Mouse (Mus musculus) macrophage (primary cell): Measurements from ENCODE around the gene St5. TPM values are rescaled to one million over a fixed set of nuclear protein-coding genes. Genes with fewer than 3 reads are reported as not detected.

ENCODE experiments used
- H3K27ac ChIP-seq: fragments of 350-480 bp; formaldehyde crosslinking; 2 replicates; pipeline ENCODE4 v1.9.0; 2021
- H3K36me3 ChIP-seq: fragments of 350-480 bp; formaldehyde crosslinking; 2 replicates; pipeline ENCODE4 v1.9.0; 2021; ENCODE audit errors: inconsistent target
- H3K4me3 ChIP-seq: fragments of 350-480 bp; formaldehyde crosslinking; 2 replicates; pipeline ENCODE4 v1.9.0; 2021; ENCODE audit errors: inconsistent target
- H3K79me2 ChIP-seq: fragments of 350-480 bp; formaldehyde crosslinking; 2 replicates; pipeline ENCODE4 v1.9.0; 2021; ENCODE audit errors: inconsistent target
- WGBS: methylation state at CpG from one replicate; pipeline ENCODE4 v1.1.7; 2026; ENCODE audit warnings: inconsistent platforms; ENCODE audit not compliant: missing documents; 5-methylcytosine and 5-hydroxymethylcytosine counted together
- polyA plus RNA-seq: library from polyadenylated mRNA; stranded (reverse); fragments of 250-400 nt; gene quantifications from 3 replicates; pipeline ENCODE4 v1.2.4, GENCODE M21; 2018; ENCODE audit warnings: inconsistent platforms

St5 gene
- polyA plus RNA-seq, 1 experiment from 2014 or later: 0.98 TPM

DNA sequence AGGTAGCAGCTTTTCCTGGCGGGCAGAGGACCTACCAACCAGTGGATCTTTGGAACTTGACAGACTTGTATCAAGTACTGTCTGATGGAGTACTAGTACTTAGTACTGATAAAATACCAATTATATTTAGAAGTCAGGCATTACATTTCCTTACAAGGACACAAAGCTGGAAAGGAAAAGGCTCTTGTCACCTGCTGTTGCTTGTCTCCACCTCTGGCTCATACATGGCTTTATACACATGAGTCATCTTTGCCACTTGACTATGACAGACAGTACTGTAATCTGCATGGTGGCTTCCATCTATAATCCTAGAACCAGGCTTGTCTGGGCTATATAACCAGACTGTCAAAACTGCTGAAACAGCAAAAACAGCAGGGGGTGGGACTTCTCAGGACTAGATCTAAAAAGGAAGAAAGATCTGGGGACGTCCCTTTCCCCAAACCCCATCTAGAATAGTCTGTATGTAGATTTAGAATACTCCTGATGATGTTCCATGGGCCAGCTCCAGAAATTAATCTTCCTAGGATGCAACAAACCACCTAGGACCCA, 10.1 kb upstream of the St5 start:
- Histone ChIP-seq H3K79me2 (no peaks in the 10 kb centered on the region), H3K36me3 (peaks cover 37% of the 10 kb centered on the region), H3K27ac (no peak overlapping the region), H3K4me3 (no peak overlapping the region)
- 91% methylated on average over 2 of the region's 2 CpGs for WGBS

DNA sequence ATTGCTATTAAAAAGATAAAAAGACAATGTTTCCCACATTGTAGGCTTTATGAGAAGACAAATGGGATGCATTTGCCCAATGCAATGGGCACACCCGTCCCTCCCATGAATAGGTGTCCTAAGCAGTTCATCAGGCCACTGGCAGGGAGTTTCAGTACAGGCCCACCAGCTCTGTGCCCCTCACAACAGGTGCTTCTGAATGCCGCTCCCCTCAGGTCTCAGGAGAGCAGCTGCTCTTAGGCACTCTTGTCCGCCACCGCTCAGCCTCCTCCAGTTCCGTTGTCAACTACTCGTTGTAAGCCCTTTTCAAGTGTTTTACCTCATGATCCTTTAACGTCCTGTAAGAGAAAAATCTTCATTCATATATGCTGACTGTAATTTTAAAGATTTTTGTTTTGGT, 8.8 kb upstream of the St5 start:
- H3K27ac ChIP-seq: no peak overlapping the region
- H3K36me3 ChIP-seq: peaks cover 37% of the 10 kb centered on the region
- no peak overlapping the region for H3K4me3 ChIP-seq
- H3K79me2 ChIP-seq: no peaks in the 10 kb centered on the region
- WGBS: 92% methylated on average over 7 of the region's 7 CpGs

DNA sequence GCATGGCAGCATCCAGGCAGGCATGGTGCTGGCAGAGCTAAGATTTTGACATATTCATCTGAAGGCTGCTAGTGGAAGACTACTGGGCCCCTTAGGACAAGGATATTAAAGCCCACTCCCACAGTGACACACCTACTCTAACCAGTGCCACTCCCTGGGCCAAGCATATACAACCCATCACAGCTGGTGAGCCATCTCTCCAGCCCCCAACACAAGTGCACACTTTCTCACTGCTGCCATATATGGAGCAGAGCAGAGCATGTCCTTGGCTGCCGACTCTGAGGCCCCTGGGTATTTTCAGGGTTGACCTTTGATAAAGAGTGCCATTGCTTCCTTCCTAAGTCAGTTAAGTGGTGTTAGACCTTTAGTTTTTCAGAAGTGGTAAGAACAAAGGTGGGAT, 6.7 kb upstream of the St5 start:
- H3K4me3 ChIP-seq: no peak overlapping the region
- 80% methylated on average over 1 of the region's 1 CpGs for WGBS
- H3K79me2 ChIP-seq: no peaks in the 10 kb centered on the region
- peaks cover 37% of the 10 kb centered on the region for H3K36me3 ChIP-seq
- no peak overlapping the region for H3K27ac ChIP-seq

DNA sequence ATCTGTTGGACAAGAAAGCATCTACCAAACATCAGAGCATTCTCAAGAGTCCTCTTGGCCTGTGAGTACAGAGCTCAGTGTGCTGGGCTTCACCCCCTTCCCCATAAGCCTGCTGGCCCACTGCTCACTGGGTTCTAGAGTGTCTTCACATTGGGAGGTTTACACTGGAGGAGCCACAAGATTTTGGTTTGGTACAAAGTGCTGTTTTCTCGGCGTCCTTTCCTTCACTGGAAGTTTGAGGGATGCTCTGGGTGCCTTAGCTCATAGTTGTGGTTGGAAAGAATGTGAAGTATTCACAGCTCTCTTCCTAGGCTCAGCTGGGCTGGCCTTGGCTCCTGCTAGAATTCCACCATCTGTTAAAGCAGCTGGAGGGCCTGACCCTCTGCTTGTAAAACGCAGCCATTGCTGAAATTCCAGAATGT, 5.6 kb upstream of the St5 start:
- Histone ChIP-seq H3K4me3 (no peak overlapping the region), H3K79me2 (no peaks in the 10 kb centered on the region), H3K36me3 (peaks cover 37% of the 10 kb centered on the region), H3K27ac (no peak overlapping the region)
- 91% methylated on average over 3 of the region's 3 CpGs for WGBS

DNA sequence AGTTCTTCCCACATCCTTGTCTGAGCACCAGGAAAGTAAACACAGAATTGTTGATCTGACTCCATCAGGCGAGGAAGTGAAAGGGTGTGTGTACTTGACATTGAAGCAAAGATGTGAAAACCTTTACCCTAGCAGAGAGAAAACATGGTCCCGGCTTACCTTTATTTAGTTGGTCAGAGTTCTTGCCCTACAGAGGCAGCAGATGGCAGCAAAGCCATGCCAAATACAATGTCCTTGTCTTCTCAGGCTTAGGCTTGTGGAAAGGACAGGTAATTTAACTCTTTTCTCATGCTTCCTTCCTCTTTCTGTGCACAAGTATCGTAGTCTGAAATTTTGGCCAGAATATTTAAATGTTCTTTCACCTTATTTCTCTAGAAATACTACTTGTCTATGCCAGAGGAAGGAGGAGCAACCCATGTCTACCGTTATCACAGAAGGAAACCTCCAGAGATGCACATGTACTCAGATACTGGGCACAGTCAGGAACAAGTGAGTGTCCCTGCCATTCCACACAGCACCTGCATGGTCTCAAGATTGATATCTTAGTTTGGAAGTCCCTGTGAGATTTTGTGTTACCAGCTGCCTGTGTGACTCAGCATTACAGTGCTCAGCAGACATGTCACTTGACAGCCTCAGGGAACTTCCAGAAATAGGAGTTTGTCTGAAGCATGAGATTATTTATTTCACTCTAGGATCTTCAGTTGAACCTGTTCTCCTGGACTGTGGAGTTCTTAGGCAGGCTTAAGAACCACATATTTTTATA, 3.8 kb upstream of the St5 start:
- H3K79me2 ChIP-seq: no peaks in the 10 kb centered on the region
- peaks cover 33% of the 10 kb centered on the region for H3K36me3 ChIP-seq
- no peak overlapping the region for H3K4me3 ChIP-seq
- peak overlapping the region; percentile 72 for H3K27ac ChIP-seq
- 38% methylated on average over 4 of the region's 4 CpGs for WGBS

DNA sequence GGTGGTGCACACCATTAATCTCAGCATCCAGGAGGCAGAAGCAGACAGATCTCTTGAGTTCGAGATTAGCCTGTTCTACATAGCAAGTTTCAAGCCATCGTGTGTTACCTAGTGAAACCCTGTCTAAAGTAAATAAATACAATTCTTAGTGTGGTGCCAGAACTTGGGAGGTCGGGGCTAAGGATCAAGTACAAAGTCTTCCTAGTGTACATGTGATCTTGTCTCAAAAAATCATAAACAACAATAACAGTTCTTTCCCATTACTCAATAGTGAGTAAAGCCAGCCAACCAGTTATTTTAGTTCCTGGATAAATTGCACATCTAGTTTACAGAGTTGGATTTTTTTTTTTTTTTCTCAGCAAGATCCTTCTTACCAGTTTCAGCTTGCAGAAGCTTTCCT, 1.1 kb upstream of the St5 start:
- WGBS: 61% methylated on average over 3 of the region's 3 CpGs
- H3K79me2 ChIP-seq: no peaks in the 10 kb centered on the region
- H3K4me3 ChIP-seq: peak overlapping the region; percentile 72
- peak overlapping the region; percentile 33 for H3K27ac ChIP-seq
- peaks cover 8% of the 10 kb centered on the region for H3K36me3 ChIP-seq

DNA sequence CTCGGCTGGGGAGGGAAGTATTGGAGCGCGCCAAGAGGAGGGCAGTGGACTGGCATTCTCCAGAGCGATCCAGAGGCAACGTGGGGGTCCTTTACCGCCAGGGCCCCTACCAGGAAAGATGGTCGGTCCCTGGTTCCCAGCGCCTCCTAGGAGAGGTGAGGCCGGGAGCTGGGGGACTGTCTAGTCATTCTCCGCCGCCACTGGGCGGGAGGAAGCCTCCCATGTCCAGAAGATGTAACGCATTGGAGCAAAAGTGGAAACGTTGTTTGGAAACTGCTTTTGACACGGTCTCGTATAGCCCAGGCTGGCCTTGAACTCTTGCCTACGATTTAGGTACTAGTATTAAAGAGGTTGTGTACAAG, 592 bp upstream of the St5 start:
- peak overlapping the region; percentile 72 for H3K4me3 ChIP-seq
- peak overlapping the region; percentile 33 for H3K27ac ChIP-seq
- 4% methylated on average over 17 of the region's 17 CpGs for WGBS
- H3K36me3 ChIP-seq: peaks cover 3% of the 10 kb centered on the region
- no peaks in the 10 kb centered on the region for H3K79me2 ChIP-seq

DNA sequence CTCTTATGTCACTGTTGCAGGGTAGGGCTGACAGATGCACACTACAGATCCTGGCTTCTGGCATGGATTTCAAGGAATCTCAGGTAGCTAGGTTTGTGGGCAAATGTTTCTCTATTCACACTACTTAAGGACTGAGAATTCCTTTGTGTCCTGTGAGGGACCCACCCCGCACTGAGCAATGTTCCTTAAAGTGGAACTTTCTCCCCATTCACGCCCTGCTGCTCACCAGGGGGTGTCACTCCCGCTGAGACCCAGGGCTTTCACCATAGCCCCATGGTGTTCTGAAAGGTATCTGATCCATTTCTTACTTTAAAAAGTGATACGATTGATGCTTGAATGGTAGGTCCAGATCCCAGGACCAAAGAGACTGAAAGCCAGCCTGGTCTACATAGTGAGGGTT, 684 bp downstream of the St5 start:
- no peaks in the 10 kb centered on the region for H3K79me2 ChIP-seq
- no peaks in the 10 kb centered on the region for H3K36me3 ChIP-seq
- WGBS: 70% methylated on average over 4 of the region's 4 CpGs
- no peak overlapping the region for H3K27ac ChIP-seq
- no peak overlapping the region for H3K4me3 ChIP-seq

DNA sequence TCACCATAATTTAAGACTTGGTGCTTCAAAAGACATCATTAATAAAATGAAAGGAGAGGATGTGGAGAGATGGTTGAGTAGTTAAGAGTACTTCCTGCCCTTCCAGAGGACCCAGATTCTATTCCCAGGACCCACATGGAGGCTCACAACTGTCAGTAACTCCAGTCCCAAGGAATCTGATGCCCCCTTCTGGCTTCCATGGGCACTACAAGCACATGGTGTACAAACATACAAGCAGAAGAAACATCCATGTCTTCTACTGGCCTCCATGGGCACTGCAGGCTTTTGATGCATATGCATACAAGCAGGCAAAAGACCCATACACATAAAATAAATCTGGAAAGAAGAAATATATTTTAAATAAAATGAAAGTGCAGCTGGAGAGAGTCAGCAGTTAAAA, 3.2 kb downstream of the St5 start:
- Histone ChIP-seq H3K4me3 (no peak overlapping the region), H3K27ac (no peak overlapping the region), H3K36me3 (no peaks in the 10 kb centered on the region), H3K79me2 (no peaks in the 10 kb centered on the region)

DNA sequence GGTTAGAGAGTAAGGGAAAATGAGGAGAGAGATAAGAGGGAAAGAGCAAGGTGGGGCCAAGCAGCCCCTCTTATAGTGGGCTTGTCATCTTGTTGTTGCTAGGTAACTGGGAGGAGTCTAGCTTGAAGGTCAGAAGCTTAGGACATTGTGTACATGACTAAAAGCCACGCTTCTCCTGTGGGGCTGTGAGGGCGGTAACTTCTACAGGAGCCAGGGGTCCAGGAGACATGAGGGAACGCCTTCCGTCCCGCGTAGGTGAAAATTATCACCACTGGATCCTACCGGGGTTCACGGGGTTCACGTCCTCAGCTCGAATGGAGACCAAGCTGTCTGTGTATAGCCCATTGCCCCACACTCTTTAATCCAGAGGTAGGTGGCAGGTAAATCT, 8.1 kb downstream of the St5 start:
- Histone ChIP-seq H3K79me2 (no peaks in the 10 kb centered on the region), H3K27ac (no peak overlapping the region)
- 95% methylated on average over 10 of the region's 10 CpGs for WGBS

DNA sequence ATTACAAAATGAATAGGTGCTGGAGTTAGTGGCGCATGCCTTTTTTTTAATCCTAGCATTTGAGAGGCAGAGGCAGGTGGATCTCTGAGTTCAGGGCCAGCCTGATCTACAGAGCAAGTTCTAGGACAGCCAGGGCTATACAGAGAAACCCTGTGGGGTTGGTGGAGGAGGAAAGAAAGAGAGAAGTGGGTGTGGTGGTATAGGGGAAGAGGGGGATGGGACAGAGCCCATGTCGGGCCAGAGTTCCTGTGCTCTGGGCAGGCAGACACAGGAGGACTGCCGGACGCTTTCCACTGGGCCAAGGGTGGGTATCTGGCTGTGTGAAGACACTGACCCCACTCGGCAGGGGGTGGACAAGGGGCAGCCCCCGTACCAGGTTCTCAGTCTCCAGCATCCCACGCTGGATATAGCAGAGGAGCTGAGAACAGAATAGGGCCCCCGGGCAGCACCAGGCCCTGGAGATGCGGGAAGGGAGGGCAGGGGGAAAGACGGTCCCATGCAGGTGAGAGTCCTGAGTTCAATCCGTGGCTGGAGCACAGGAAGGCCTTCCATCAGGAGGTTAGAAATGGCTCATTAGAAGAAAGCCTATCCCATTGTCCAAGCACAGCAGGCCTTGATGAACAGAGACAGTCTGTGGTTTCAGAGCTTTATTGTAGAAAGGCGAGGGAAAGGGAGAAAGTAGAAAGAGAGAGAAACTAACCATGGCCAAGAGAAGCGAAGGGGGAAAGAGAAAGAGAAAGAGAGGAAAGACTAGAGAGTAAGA, 8.6 kb downstream of the St5 start:
- Histone ChIP-seq H3K79me2 (no peaks in the 10 kb centered on the region), H3K4me3 (no peak overlapping the region), H3K27ac (no peak overlapping the region), H3K36me3 (no peaks in the 10 kb centered on the region)
- WGBS: 86% methylated on average over 13 of the region's 13 CpGs

More for the DNA sequence above, 8.1 kb downstream of the St5 start:
- Histone ChIP-seq H3K36me3 (no peaks in the 10 kb centered on the region), H3K4me3 (no peak overlapping the region)

DNA sequence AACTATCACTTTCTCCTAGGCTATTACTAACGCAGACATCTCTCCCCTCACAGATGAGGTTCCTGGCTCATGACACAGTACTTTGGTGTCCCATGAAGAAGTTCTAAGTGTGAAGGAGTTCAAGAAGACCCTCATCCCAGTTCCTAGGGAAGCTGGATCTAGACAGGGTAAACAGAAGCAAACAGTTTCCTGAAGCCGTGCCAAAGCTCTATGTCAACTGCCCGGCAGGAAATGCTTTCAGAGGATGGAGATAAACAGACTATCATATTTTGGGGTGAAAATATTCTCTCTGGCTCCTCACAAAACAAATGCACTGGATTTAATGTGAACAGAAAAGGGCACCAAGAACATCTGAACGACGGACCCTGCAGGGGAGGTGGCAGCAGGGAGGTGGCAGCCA, 12.4 kb downstream of the St5 start:
- Histone ChIP-seq H3K79me2 (no peaks in the 10 kb centered on the region), H3K36me3 (no peaks in the 10 kb centered on the region), H3K4me3 (no peak overlapping the region), H3K27ac (no peak overlapping the region)
- WGBS: 83% methylated on average over 5 of the region's 5 CpGs

DNA sequence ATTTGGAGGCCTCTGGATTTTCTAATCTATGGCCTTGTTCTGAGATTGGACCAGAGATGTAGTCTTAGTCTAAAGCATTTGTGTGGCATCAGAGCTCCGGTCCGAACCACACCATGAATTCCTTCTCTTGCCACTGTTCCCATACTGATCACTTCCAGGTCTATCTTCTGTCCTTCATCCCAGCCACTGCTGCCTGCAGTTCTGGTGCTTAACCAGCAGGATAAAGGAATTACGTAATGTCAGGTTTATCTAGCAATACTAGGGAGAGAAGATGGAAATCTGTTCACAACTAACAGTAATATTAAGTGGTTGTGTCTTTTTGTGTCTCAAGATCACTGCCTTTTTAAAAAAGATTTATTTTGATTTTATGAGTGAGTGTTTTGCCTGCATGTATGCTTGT, 13.3 kb downstream of the St5 start:
- Histone ChIP-seq H3K79me2 (no peaks in the 10 kb centered on the region), H3K27ac (no peak overlapping the region), H3K36me3 (no peaks in the 10 kb centered on the region), H3K4me3 (no peak overlapping the region)
- WGBS: 87% methylated on average over 3 of the region's 3 CpGs

DNA sequence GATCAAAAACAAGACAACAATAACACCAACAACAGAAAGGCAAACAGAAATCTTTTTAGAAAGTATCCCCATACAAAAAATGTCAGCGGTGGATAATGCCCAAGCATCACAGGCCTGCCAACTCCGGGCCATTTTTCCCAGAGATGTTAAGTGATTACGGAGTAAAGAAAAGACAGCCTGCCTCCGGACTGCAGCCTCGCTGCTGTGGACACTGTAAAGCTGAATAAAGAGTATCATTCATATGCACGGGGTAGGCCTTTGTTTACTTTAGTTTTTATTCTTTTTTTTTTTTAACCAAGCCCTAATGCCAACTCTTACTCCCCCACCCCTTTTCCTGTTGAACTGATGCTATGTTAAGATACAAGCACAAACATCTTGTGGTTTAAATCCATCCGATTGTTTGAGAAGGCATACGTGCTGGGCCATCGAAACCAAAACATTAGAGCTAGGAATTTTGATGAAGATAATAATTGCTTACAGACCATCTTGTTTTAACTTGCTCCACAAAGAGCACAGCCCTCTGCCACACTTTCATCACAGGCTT, 16.7 kb downstream of the St5 start:
- H3K36me3 ChIP-seq: no peaks in the 10 kb centered on the region
- no peak overlapping the region for H3K4me3 ChIP-seq
- H3K27ac ChIP-seq: no peak overlapping the region
- no peaks in the 10 kb centered on the region for H3K79me2 ChIP-seq
- WGBS: 82% methylated on average over 9 of the region's 9 CpGs

DNA sequence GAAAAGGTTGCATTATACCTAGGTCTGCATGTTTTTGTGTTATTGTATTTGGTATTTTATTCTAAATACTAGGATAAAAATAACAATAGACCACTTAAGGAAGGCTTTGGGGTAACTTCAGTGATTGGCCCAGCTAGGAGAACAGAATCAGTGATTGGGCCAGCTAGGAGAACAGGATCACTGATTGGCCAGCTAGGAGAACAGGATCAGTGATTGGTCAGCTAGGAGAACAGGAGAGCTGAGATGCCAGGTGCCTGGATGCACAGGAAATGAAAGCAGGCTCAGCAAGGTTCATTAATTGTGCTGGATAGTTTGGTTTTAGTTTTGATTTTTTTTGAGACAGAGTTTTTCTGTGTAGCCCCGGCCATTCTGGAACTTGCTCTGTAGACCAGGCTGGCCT, 22.5 kb downstream of the St5 start:
- no peak overlapping the region for H3K27ac ChIP-seq

More for the DNA sequence above, 22.5 kb downstream of the St5 start:
- Histone ChIP-seq H3K4me3 (no peak overlapping the region), H3K79me2 (no peaks in the 10 kb centered on the region), H3K36me3 (no peaks in the 10 kb centered on the region)
- 100% methylated on average over 1 of the region's 1 CpGs for WGBS
